Mouse (Mus musculus) lung, adult 2 months (tissue): ENCODE measurements around the gene Agxt. TPM values are rescaled to one million over a fixed set of nuclear protein-coding genes. Genes with fewer than 3 reads are reported as not detected.

Experiments used
- DNase-seq: peaks from one replicate; pipeline ENCODE4 v3.0.0; 2022
- H3K4me1 ChIP-seq: fragments of 200-500 bp; 2 replicates; pipeline ENCODE4 v1.6.1; 2011; ENCODE audit warnings: low read length; ENCODE audit not compliant: control insufficient read depth, insufficient read depth
- H3K4me3 ChIP-seq: fragments of 200-500 bp; replicated peaks from 2 replicates; pipeline ENCODE3; 2011; ENCODE audit warnings: low read depth, mild to moderate bottlenecking, control low read depth, low read length; ENCODE audit errors: extremely low read depth
- CTCF ChIP-seq: fragments of 200-500 bp; IDR thresholded peaks from 2 replicates; pipeline ENCODE4 v1.5.1; 2011; ENCODE audit warnings: mild to moderate bottlenecking, low read length, control low read depth; ENCODE audit not compliant: insufficient read depth
- POLR2A ChIP-seq: fragments of 200-500 bp; IDR thresholded peaks from 2 replicates; pipeline ENCODE4 v1.6.1; 2011; ENCODE audit warnings: low read depth, mild to moderate bottlenecking, control low read depth, low read length, borderline replicate concordance; ENCODE audit errors: extremely low read depth
- WGBS: fragments of 180-500 bp; shearing (Covaris S2); methylation state at CpG from one replicate; pipeline ENCODE4 v1.1.7; 2018; 5-methylcytosine and 5-hydroxymethylcytosine counted together
- polyA plus RNA-seq: library from polyadenylated mRNA; depleted of rRNA; stranded (reverse); fragments of >200 nt; gene quantifications from 2 replicates; pipeline ENCODE4 v1.2.3, GENCODE M21; 2012; rRNA removed

Gene Agxt
- polyA plus RNA-seq = not detected in 2 replicates

GRCm38 (mm10) chr1:93135036-93135526 lies at the start of gene Agxt:
TSS of gene Agxt (plus strand) at chr1:93135240.
- no peak within 1 kb of the TSS for H3K4me3 ChIP-seq
- TF ChIP-seq POLR2A = no peak
- DNase-seq = no peak
- 80% methylated on average over 12 of the region's 12 CpGs for WGBS
- H3K4me1 ChIP-seq = 0 out of 2 replicates have a peak, but pooled peaks cover 2% of the 10 kb centered on the region

- no peak for DNase-seq
- WGBS = 80% methylated on average over 3 of the region's 3 CpGs
- TF ChIP-seq CTCF (no peak), POLR2A (no peak)
Observed at GRCm38 (mm10) chr1:93092582-93092981, 42.5 kb upstream of the Agxt start.

GRCm38 (mm10) chr1:93098956-93099355 lies 36.1 kb upstream of the Agxt start:
- peaks cover 6% of the 10 kb centered on the region; the same call in 1 of the 2 replicates for H3K4me1 ChIP-seq
- DNase-seq = no peak
- WGBS = 90% methylated on average over 5 of the region's 5 CpGs
- no peak overlapping the region for H3K4me3 ChIP-seq
- TF ChIP-seq POLR2A (no peak), CTCF (no peak)

More at GRCm38 (mm10) chr1:93092582-93092981, 42.5 kb upstream of the Agxt start:
- Histone ChIP-seq H3K4me1 (no peaks in the 10 kb centered on the region), H3K4me3 (no peak overlapping the region)

- TF ChIP-seq POLR2A = no peak
- TF ChIP-seq CTCF = no peak
- peaks cover 6% of the 10 kb centered on the region; the same call in 1 of the 2 replicates for H3K4me1 ChIP-seq
- WGBS = 4% methylated on average over 18 of the region's 18 CpGs
- no peak for DNase-seq
- peak overlapping the region; percentile 37 for H3K4me3 ChIP-seq
Observed at GRCm38 (mm10) chr1:93100243-93100575, 34.8 kb upstream of the Agxt start.

GRCm38 (mm10) chr1:93100576-93101491 lies 34.2 kb upstream of the Agxt start:
- WGBS = 1% methylated on average over 49 of the region's 49 CpGs

GRCm38 (mm10) chr1:93101571-93102061 lies 33.4 kb upstream of the Agxt start, which contains the start of gene Kif1a:
TSS of gene Kif1a (minus strand) at chr1:93101951.
- Histone ChIP-seq H3K4me3 (peak within 1 kb of the TSS; percentile 10), H3K4me1 (peaks cover 6% of the 10 kb centered on the region; the same call in 1 of the 2 replicates)
- no peak for DNase-seq
- WGBS = under 1% methylated on average over 39 of the region's 39 CpGs
- TF ChIP-seq POLR2A (no peak), CTCF (no peak)

More at GRCm38 (mm10) chr1:93100576-93101491, 34.2 kb upstream of the Agxt start:
- no peak for TF ChIP-seq POLR2A
- TF ChIP-seq CTCF = no peak
- no peak for DNase-seq
- H3K4me1 ChIP-seq = peaks cover 6% of the 10 kb centered on the region; the same call in 1 of the 2 replicates
- H3K4me3 ChIP-seq = peak overlapping the region; percentile 37

- TF ChIP-seq CTCF (no peak), POLR2A (no peak)
- Histone ChIP-seq H3K4me1 (peaks cover 6% of the 10 kb centered on the region; the same call in 1 of the 2 replicates), H3K4me3 (no peak overlapping the region)
- WGBS = 69% methylated on average over 7 of the region's 7 CpGs
- DNase-seq = no peak
Observed at GRCm38 (mm10) chr1:93102700-93103099, 32.3 kb upstream of the Agxt start.

GRCm38 (mm10) chr1:93114713-93115463 lies 20.2 kb upstream of the Agxt start:
- H3K4me1 ChIP-seq = no peaks in the 10 kb centered on the region
- WGBS = 26% methylated on average over 21 of the region's 21 CpGs
- TF ChIP-seq POLR2A (no peak), CTCF (no peak)
- DNase-seq = no peak
- no peak overlapping the region for H3K4me3 ChIP-seq

GRCm38 (mm10) chr1:93115471-93115870 lies 19.6 kb upstream of the Agxt start:
- no peak overlapping the region for H3K4me3 ChIP-seq
- DNase-seq = no peak
- no peak for TF ChIP-seq CTCF
- TF ChIP-seq POLR2A = no peak
- WGBS = 23% methylated on average over 11 of the region's 13 CpGs
- H3K4me1 ChIP-seq = no peaks in the 10 kb centered on the region

- no peak for DNase-seq
- 35% methylated on average over 4 of the region's 4 CpGs for WGBS
- Histone ChIP-seq H3K4me3 (no peak overlapping the region), H3K4me1 (no peaks in the 10 kb centered on the region)
- TF ChIP-seq POLR2A = no peak
- TF ChIP-seq CTCF = no peak
Observed at GRCm38 (mm10) chr1:93118816-93119215, 16.2 kb upstream of the Agxt start.
